Mouse (Mus musculus): ENCODE data around the gene Kmt5a.

- TF ChIP-seq HCFC1 (IDR thresholded peaks at IDR 0.05; ENCODE audit: borderline replicate concordance, insufficient read depth, low read length) (no peak), MAFK (IDR thresholded peaks at IDR 0.05; ENCODE audit: insufficient read depth, low read depth, low read length) (no peak), ZC3H11A (IDR thresholded peaks at IDR 0.05; ENCODE audit: borderline replicate concordance, low read depth, low read length) (no peak), CHD2 (IDR thresholded peaks at IDR 0.05; ENCODE audit: low read depth, low read length) (no peak), ZNF384 (IDR thresholded peaks at IDR 0.05; ENCODE audit: low read depth, low read length) (no peak)
Measured at GRCm38 (mm10) chr5:124454082-124454419, 14.3 kb downstream of the Kmt5a start.
